Mouse (Mus musculus): ENCODE data around the gene Gm10577. TPM values are rescaled to one million over a fixed set of nuclear protein-coding genes. Genes with fewer than 3 reads are reported as not detected.

Gene Gm10577
- polyA plus RNA-seq (2015; fragmentation: Nextera tagmentation; extraction: Ambion mirVana), result not detected in 2 replicates

DNA sequence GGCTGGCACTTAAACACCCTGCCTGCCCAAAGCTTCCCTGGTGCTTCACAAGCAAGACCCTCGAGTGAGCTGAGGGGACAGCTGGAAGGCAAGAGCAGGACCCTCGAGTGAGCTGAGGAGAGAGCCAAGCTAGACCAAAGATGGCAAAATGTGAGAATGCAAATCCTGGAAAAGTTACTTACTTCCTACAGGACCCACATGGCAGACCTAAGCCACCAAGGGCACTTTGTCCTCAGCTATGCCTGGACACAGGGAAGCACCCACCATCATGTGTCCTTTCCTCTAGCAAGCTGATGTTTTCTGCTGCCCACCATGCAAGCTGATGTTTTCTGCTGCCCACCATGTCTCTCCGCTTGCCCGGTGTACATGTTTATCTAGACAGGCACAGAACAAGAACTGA lies at the start of gene Gm10577:
Gene Gm10577, minus strand, starts transcription at position 101 of the 400 bp plus-strand sequence.
- 82% methylated on average over 4 of the region's 4 CpGs for WGBS
- H3K9ac ChIP-seq, result no peak within 1 kb of the TSS
- no peaks in the 10 kb centered on the region for H3K27me3 ChIP-seq
- H3K36me3 ChIP-seq, result no peaks in the 10 kb centered on the region
- H3K27ac ChIP-seq, result no peak within 1 kb of the TSS
- no peak within 1 kb of the TSS for H3K4me2 ChIP-seq (replicated peaks)
- H3K4me1 ChIP-seq, result 0 out of 2 replicates have a peak, but pooled peaks cover 3% of the 10 kb centered on the region
- H3K4me3 ChIP-seq, result no peak within 1 kb of the TSS
- H3K9me3 ChIP-seq, result peaks cover 13% of the 10 kb centered on the region
- no peak for ATAC-seq (ENCODE audit: low FRiP score, low read depth)

GRCm38 (mm10) chr4:101069154-101069971 lies 48.9 kb upstream of the Gm10577 start:
- no peaks in the 10 kb centered on the region; the same call in 1 of the 2 replicates for H3K27me3 ChIP-seq
- ATAC-seq (ENCODE audit: low FRiP score, low read depth), result peak; percentile 76
- peak overlapping the region; percentile 84 for H3K4me3 ChIP-seq
- peak overlapping the region; percentile 86 for H3K9ac ChIP-seq
- no peaks in the 10 kb centered on the region for H3K9me3 ChIP-seq
- H3K36me3 ChIP-seq, result no peaks in the 10 kb centered on the region
- H3K4me1 ChIP-seq, result peaks cover 12% of the 10 kb centered on the region
- WGBS, result 1% methylated on average over 55 of the region's 55 CpGs
- peak overlapping the region; percentile 69 for H3K27ac ChIP-seq
- H3K4me2 ChIP-seq (replicated peaks), result peak overlapping the region; percentile 88

- Histone ChIP-seq H3K36me3 (no peaks in the 10 kb centered on the region), H3K4me1 (peaks cover 12% of the 10 kb centered on the region), H3K9me3 (no peaks in the 10 kb centered on the region), H3K4me3 (peak within 1 kb of the TSS; percentile 84), H3K4me2 (replicated peaks) (peak within 1 kb of the TSS; percentile 88), H3K27me3 (no peaks in the 10 kb centered on the region; the same call in 1 of the 2 replicates), H3K27ac (peak within 1 kb of the TSS; percentile 69), H3K9ac (peak within 1 kb of the TSS; percentile 86)
- under 1% methylated on average over 40 of the region's 54 CpGs for WGBS
- peak; percentile 83 for ATAC-seq (ENCODE audit: low FRiP score, low read depth)
Measured at GRCm38 (mm10) chr4:101068786-101069153, 48.3 kb upstream of the Gm10577 start, which contains the start of gene Raver2. Raver2 (plus strand) TSS chr4:101068983.

GRCm38 (mm10) chr4:101066401-101066800 lies 45.9 kb upstream of the Gm10577 start:
- no peak for ATAC-seq (ENCODE audit: low FRiP score, low read depth)
- H3K9ac ChIP-seq, result no peak overlapping the region
- H3K4me1 ChIP-seq, result peaks cover 12% of the 10 kb centered on the region
- H3K9me3 ChIP-seq, result no peaks in the 10 kb centered on the region; the same call in 1 of the 2 replicates
- H3K36me3 ChIP-seq, result no peaks in the 10 kb centered on the region
- 33% methylated on average over 5 of the region's 5 CpGs for WGBS
- H3K4me3 ChIP-seq, result no peak overlapping the region
- H3K27ac ChIP-seq, result no peak overlapping the region
- no peak overlapping the region for H3K4me2 ChIP-seq (replicated peaks)
- H3K27me3 ChIP-seq, result no peaks in the 10 kb centered on the region; the same call in 1 of the 2 replicates

DNA sequence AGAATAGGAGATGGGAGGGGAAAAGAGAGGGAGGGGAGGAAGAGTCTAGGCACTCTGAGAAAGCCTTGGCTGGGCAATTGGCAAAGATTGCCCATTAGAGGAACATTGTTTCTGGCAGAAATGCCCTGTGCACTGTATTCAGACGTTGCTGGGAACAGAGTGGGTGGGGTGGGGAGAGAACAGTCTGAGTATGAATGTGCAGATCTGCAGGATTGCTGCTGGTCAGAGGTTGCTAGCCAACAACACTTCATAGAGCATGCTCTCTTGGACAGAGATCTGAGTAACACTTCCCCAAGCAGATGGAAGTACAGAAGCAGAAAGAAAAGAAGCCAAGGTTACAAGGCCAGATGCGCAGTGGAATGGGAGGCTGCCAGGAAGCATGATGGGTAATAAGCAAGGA lies 41.6 kb upstream of the Gm10577 start:
- Histone ChIP-seq H3K9me3 (no peaks in the 10 kb centered on the region; the same call in 1 of the 2 replicates), H3K4me1 (no peaks in the 10 kb centered on the region)

DNA sequence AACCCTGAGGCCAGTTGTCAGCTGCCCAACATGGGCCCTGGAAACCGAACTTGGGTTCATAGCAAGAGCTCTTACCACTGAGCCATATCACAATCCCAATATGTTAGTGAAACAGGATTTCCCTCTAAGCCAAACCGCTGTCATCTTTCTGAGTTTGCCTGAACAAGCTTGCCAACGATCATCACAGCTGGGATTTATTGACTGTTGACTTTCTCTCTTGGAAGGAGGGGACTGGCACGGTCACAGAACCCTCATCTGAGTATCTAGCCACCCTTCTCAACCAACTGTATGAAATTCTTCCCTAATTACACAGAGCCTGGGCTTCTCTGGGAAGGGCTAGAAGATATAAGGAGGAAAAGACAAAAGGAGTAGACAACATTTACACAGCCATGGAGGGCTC lies 26.1 kb upstream of the Gm10577 start:
- H3K36me3 ChIP-seq, result no peaks in the 10 kb centered on the region
- 65% methylated on average over 4 of the region's 4 CpGs for WGBS
- H3K9ac ChIP-seq, result no peak overlapping the region
- H3K4me1 ChIP-seq, result peaks cover 8% of the 10 kb centered on the region; the same call in 1 of the 2 replicates
- no peak overlapping the region for H3K4me2 ChIP-seq (replicated peaks)
- no peak overlapping the region for H3K4me3 ChIP-seq
- no peaks in the 10 kb centered on the region for H3K9me3 ChIP-seq
- no peaks in the 10 kb centered on the region for H3K27me3 ChIP-seq
- no peak overlapping the region for H3K27ac ChIP-seq
- ATAC-seq (ENCODE audit: low FRiP score, low read depth), result no peak

More for the DNA sequence above, 41.6 kb upstream of the Gm10577 start:
- no peaks in the 10 kb centered on the region for H3K36me3 ChIP-seq
- H3K9ac ChIP-seq, result no peak overlapping the region
- no peaks in the 10 kb centered on the region for H3K27me3 ChIP-seq
- no peak overlapping the region for H3K27ac ChIP-seq
- H3K4me2 ChIP-seq (replicated peaks), result no peak overlapping the region
- 66% methylated on average over 2 of the region's 2 CpGs for WGBS
- ATAC-seq (ENCODE audit: low FRiP score, low read depth), result no peak
- no peak overlapping the region for H3K4me3 ChIP-seq

DNA sequence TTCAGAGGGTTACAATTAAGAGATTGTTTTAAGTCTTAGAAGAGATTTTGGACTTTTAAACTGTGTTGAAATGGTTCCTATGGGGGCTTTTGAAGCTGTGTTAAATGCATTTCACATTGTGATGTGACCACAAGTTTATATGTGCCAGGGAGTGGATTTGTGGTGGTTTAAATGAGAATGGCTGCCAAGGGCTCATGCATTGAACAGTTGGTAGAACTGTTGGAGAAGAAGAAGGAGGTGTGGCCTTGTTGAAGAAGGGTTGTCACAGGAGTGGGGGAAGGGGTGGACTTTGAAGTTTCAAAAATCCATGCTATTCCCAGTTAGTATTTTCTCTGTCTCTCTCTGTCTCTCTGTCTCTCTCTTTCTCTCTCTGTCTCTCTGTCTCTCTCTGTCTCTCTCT lies 23.7 kb upstream of the Gm10577 start:
- ATAC-seq (ENCODE audit: low FRiP score, low read depth), result no peak
- Histone ChIP-seq H3K27me3 (no peaks in the 10 kb centered on the region), H3K4me2 (replicated peaks) (no peak overlapping the region), H3K27ac (no peak overlapping the region), H3K9me3 (no peaks in the 10 kb centered on the region), H3K9ac (no peak overlapping the region), H3K4me1 (peaks cover 8% of the 10 kb centered on the region; the same call in 1 of the 2 replicates), H3K36me3 (no peaks in the 10 kb centered on the region), H3K4me3 (no peak overlapping the region)

DNA sequence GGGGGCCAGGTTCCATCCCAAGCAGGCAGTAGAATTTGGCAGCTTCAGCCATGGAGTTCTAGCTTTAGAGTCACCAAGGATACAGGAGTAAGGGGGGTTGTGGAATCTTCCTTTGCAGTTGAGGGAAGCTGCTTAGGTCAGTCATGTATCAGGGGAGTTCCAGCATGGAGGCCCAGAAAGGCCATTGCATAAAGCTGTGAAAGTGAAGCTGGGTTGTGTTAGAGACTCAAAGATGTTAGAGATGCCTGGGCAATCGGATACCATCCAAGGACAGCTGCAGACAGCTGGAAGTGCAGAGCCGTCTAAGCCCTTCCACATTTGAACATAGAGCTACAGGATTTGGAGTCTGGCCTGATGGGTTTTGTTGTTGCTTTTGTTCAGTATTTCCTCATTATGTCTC lies 23.2 kb upstream of the Gm10577 start:
- no peaks in the 10 kb centered on the region for H3K27me3 ChIP-seq
- ATAC-seq (ENCODE audit: low FRiP score, low read depth), result peak; percentile 66; the same call in 1 of the 2 replicates
- no peak overlapping the region for H3K4me3 ChIP-seq
- peaks cover 8% of the 10 kb centered on the region; the same call in 1 of the 2 replicates for H3K4me1 ChIP-seq
- H3K4me2 ChIP-seq (replicated peaks), result no peak overlapping the region
- H3K9me3 ChIP-seq, result no peaks in the 10 kb centered on the region
- H3K36me3 ChIP-seq, result no peaks in the 10 kb centered on the region
- H3K9ac ChIP-seq, result no peak overlapping the region
- 85% methylated on average over 2 of the region's 2 CpGs for WGBS
- no peak overlapping the region for H3K27ac ChIP-seq

DNA sequence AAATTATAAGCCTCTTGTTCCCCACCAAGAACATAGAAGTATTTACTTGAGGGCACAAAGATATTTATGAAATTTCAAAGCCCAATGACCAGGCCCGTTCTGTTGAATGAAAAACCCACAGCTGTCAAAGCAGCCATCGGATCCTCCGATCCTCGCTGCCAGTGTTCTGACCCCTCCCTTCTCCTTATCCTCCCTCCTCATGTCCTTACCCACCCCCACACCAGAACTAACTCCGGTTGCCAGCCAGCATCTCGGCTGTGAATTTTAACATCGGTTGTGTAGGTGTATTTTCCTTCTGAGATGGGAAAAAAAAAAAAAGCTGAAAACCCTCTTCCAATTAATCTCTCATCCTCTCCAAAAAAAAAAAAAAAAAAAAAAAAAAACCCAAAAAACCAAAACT lies 16.7 kb upstream of the Gm10577 start:
- Histone ChIP-seq H3K27ac (no peak overlapping the region), H3K4me3 (no peak overlapping the region), H3K9me3 (no peaks in the 10 kb centered on the region), H3K4me2 (replicated peaks) (no peak overlapping the region), H3K9ac (no peak overlapping the region), H3K27me3 (no peaks in the 10 kb centered on the region), H3K36me3 (no peaks in the 10 kb centered on the region), H3K4me1 (peaks cover 2% of the 10 kb centered on the region; the same call in 1 of the 2 replicates)
- ATAC-seq (ENCODE audit: low FRiP score, low read depth), result no peak
- 68% methylated on average over 7 of the region's 7 CpGs for WGBS

DNA sequence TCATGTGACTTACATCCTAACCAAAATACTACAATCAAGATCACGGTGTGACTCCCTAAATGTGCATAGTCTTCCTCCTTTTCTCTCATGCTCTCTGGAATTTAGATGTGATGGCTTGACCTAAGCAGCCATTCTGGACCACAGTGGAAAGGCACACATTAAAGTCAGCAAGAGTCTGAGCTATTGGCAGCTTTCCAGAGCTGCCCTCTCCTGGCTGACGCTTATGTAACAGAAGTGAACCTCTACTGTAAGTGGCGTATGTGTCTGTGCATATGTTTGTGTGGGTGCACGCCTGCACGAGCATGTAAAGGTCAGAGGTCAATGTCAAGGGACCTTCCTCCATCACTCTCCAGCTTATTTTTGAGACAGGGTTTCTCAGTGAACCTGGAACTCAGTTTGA lies 14.6 kb upstream of the Gm10577 start:
- Histone ChIP-seq H3K36me3 (no peaks in the 10 kb centered on the region), H3K27me3 (no peaks in the 10 kb centered on the region), H3K9me3 (no peaks in the 10 kb centered on the region), H3K9ac (no peak overlapping the region), H3K4me3 (no peak overlapping the region), H3K4me1 (peaks cover 2% of the 10 kb centered on the region; the same call in 1 of the 2 replicates), H3K27ac (no peak overlapping the region), H3K4me2 (replicated peaks) (no peak overlapping the region)
- no peak for ATAC-seq (ENCODE audit: low FRiP score, low read depth)
- WGBS, result 74% methylated on average over 5 of the region's 5 CpGs

GRCm38 (mm10) chr4:101033047-101033446 lies 12.6 kb upstream of the Gm10577 start:
- H3K36me3 ChIP-seq, result no peaks in the 10 kb centered on the region
- no peak overlapping the region for H3K4me3 ChIP-seq
- 74% methylated on average over 3 of the region's 3 CpGs for WGBS
- H3K27ac ChIP-seq, result no peak overlapping the region
- H3K9me3 ChIP-seq, result no peaks in the 10 kb centered on the region
- H3K27me3 ChIP-seq, result no peaks in the 10 kb centered on the region
- H3K4me2 ChIP-seq (replicated peaks), result no peak overlapping the region
- peaks cover 2% of the 10 kb centered on the region; the same call in 1 of the 2 replicates for H3K4me1 ChIP-seq
- no peak for ATAC-seq (ENCODE audit: low FRiP score, low read depth)
- no peak overlapping the region for H3K9ac ChIP-seq

GRCm38 (mm10) chr4:101027852-101028411 lies 7.4 kb upstream of the Gm10577 start:
- Histone ChIP-seq H3K4me1 (no peaks in the 10 kb centered on the region), H3K4me3 (no peak overlapping the region), H3K4me2 (replicated peaks) (no peak overlapping the region), H3K36me3 (no peaks in the 10 kb centered on the region), H3K9ac (no peak overlapping the region), H3K9me3 (peaks cover 6% of the 10 kb centered on the region), H3K27ac (no peak overlapping the region), H3K27me3 (no peaks in the 10 kb centered on the region)
- ATAC-seq (ENCODE audit: low FRiP score, low read depth), result no peak
- WGBS, result 85% methylated on average over 9 of the region's 9 CpGs
